Mouse (Mus musculus): Measurements from ENCODE around the gene Zcchc7.

Gene Zcchc7

DNA sequence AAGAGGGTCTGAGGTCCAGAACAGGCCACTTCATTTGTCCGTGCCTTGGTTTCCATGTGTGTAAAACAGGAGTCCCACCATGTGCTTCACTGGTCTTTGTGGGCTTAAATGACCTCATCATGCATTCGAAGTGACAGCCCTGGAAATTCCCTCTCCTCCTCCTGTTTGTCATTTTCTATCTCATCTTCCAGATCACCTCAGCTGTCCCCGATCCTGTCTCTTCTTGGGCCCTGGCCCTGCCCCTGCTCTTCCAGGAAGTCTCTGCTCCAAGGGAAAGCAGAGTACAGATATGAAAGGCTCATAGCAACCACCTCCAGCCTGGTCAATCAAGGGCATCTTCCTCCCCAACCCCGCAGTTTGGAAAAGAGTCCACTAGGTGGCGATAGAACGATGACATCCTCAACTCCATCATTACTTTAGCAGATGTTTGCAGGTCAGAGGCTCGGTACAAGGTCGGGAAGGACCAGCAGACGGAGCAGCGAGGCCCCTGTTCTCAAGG lies 215.0 kb downstream of the Zcchc7 start:
- peak; percentile 68 for DNase-seq

- peak; percentile 92 for DNase-seq
These were observed 217.8 kb downstream of the Zcchc7 start for GRCm38 (mm10) chr4:44973450-44973849.

- no peak for DNase-seq
These were observed 218.2 kb downstream of the Zcchc7 start for GRCm38 (mm10) chr4:44973871-44974270.

DNA sequence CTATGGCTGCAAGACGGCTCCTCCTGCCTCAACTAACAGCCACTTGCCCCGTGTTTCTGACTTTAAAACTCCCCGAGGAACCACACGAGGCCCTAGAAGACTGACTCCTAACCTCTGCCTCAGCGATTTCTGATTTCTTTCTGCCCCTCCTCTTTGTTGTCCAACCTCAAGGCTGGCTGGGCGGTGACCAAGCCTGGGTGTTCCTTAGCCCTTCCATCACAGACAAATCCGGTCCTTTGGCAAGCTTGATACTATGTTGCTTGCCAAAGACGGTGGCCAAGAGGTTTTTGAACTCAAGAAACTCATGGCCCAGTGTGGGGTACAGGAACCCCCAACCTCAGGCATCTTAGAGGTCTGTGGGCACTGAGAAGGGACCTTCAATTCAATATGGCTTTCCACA lies 218.7 kb downstream of the Zcchc7 start:
- DNase-seq, result no peak

GRCm38 (mm10) chr4:44976026-44976615 lies 220.4 kb downstream of the Zcchc7 start:
- DNase-seq, result no peak

DNA sequence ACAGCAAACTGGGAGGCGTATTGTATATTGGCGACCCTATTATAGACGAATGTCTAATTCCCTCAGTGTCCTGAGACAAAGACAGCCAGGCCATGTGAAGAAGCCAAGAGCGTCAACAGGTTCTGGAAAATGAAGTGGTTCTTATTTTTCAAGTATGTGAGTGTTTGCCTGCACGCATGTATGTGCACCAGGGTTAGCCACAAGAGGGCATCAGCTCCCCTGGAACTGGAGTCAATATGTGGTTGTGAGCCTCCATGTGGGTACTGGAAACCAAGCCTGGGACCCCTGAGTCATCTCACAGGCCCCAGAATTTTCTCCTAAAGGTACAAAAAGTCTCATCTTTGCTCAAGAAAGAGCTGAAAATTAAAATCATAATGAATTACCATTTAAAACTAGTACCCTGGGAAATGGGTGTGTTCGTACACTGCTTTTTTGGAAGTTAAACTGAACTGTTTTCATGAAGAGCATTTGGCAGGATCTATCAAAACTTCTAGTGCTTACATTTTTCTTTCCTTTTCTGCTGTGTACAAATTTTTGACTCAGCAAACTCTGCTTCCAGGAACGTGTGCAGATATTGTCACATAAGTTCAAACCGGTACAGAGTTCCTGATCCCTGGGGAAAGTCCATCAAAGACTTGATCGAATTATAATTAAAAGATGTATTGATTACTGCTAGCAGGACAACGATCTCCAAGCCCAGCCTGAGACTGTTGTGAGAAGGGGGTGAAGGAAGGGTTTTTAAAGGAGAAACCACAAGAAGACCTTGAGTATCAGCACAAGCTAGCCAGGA lies 221.4 kb downstream of the Zcchc7 start:
- no peak for DNase-seq

DNA sequence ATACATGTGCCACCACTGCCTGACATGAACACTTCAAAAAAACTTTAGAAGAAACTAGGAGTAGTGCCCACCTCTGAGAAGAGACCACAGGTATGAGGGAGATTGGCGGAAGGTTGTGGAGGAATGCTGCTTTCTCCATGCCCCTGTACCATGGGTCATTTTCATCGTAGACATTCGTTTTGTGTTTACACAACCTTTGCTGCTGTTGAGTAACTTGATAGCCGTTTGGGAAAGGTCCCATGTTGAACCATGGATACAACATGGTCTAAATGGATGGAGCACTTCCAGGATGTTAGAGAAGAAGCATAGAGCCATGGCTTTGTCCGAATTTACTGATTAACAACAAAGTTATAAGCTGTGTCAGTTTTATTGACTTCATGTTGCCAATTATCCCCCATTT lies 222.5 kb downstream of the Zcchc7 start:
- DNase-seq, result no peak

GRCm38 (mm10) chr4:44979794-44980338 lies 224.2 kb downstream of the Zcchc7 start:
- DNase-seq, result no peak

DNA sequence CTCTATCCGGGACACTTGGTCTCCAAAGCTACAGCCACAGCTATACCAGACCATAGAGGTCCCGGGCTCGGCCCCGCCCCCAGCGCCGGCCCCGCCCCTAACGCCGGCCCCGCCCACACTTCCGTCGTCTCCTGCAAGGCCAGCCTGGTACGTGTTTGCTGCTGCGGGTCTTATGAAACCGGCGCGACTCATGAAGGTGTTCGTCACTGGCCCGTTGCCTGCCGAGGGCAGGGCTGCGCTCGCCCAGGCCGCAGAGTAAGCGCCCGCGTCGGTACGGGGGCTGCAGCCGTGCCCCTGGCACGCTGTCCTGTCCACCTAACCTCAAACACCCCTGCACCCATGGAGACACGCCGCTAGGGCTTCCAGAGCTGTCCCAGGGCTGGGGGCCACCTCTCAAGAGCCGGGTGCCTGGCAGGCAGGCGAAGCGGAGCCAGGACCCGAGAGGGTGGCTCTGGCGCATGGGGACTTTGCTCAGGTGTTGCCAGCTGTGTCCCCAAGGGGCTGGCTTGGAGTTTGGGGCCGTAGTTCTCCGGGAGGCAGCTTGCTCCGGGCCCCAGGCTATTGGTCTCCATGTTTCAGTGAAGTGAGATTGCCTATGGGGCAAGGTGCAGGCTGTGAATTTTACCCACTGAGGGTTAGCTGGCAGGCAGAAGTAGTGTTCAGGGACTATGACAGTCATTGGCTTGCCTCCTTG lies 225.8 kb downstream of the Zcchc7 start, which contains the start of gene Grhpr:
Gene Grhpr, plus strand, starts transcription at position 116 of the 694 bp plus-strand sequence.
- peak; percentile 84 for DNase-seq
